Comparison of ENCODE assay signal across 10 mouse cellular contexts in genomic region chr11:34008214-34008613, GRCm38 (mm10). TPM values are rescaled to one million over a fixed set of nuclear protein-coding genes. Genes with fewer than 3 reads are reported as not detected.
DNase-seq lines count a peak whose midpoint lies in the region; TF ChIP-seq lines count a peak whose summit lies in the region.
"Had no signal": no experiment of that assay in that cellular context is flagged by ENCODE, and none has a peak within 500 bp of the region (broad histone marks: within the 10 kb centered on the region; RNA-seq: fewer than 3 reads in every experiment).

No protein-coding gene starts in this region.

- H3K4me1 ChIP-seq in embryonic facial prominence, embryonic 10.5 days: peaks cover 8% of the 10 kb centered on the region
- H3K4me1 ChIP-seq in megakaryocyte, embryonic 14.5 days: peaks cover 89% of the 10 kb centered on the region
- no peaks in the 10 kb centered on the region for H3K4me1 ChIP-seq in cerebellum, adult 2 months (ENCODE audit: control insufficient read depth, insufficient read depth, low read length)

- peak; percentile 31 for DNase-seq in layer of hippocampus, adult 9-11 months
- no peak for DNase-seq in layer of hippocampus, postnatal 10 days (ENCODE audit: low spot score in 2 of 2)
- DNase-seq in embryonic facial prominence, embryonic 10.5 days (ENCODE audit: low spot score): no peak
- DNase-seq in thymus, postnatal 0 days (ENCODE audit: low spot score): peak; percentile 73
- DNase-seq in cerebellum, adult 2 months: no peak
- no peak for DNase-seq in left cerebral cortex, adult 8-10 months (ENCODE audit: low spot score in 2 of 2)
- no peak for DNase-seq in frontal cortex, postnatal 10 days (ENCODE audit: low spot score in 2 of 2)

- no peak for TF ChIP-seq CTCF in cerebellum, adult 2 months (IDR thresholded peaks at IDR 0.05; ENCODE audit: borderline replicate concordance, insufficient read depth, low read depth, low read length)

- 87% methylated on average over 11 of the region's 11 CpGs for WGBS in embryonic facial prominence, embryonic 10.5 days
- 88% methylated on average over 11 of the region's 11 CpGs for WGBS in cerebellum, adult 2 months

- TF ChIP-seq POLR2A in cerebellum, adult 2 months (IDR thresholded peaks at IDR 0.05; ENCODE audit: borderline replicate concordance, insufficient read depth, low read length): no peak

- no peaks in the 10 kb centered on the region for H3K9me3 ChIP-seq in embryonic facial prominence, embryonic 10.5 days
- H3K9me3 ChIP-seq in megakaryocyte, embryonic 14.5 days: no peaks in the 10 kb centered on the region
- H3K9me3 ChIP-seq: kidney, embryonic 15.5 days had no signal

- no peak overlapping the region for H3K4me3 ChIP-seq in embryonic facial prominence, embryonic 10.5 days
- peak overlapping the region; percentile 91 for H3K4me3 ChIP-seq in megakaryocyte, embryonic 14.5 days (replicated peaks)
- H3K4me3 ChIP-seq in cerebellum, adult 2 months (replicated peaks; ENCODE audit: insufficient read depth, low read depth, low read length): no peak overlapping the region
- H3K4me3 ChIP-seq: kidney, embryonic 15.5 days had no signal

- H3K36me3 ChIP-seq in embryonic facial prominence, embryonic 10.5 days (replicated peaks): no peaks in the 10 kb centered on the region
- no peaks in the 10 kb centered on the region for H3K36me3 ChIP-seq in megakaryocyte, embryonic 14.5 days (replicated peaks; ENCODE audit: low read length)
- H3K36me3 ChIP-seq: kidney, embryonic 15.5 days had no signal

- H3K27me3 ChIP-seq in embryonic facial prominence, embryonic 10.5 days (replicated peaks; ENCODE audit: low read depth, poor library complexity, severe bottlenecking): no peaks in the 10 kb centered on the region
- no peaks in the 10 kb centered on the region for H3K27me3 ChIP-seq in megakaryocyte, embryonic 14.5 days (replicated peaks)
- H3K27me3 ChIP-seq in cerebellum, adult 2 months (ENCODE audit: control insufficient read depth, insufficient read depth, low read length): no peaks in the 10 kb centered on the region
- H3K27me3 ChIP-seq: kidney, embryonic 15.5 days had no signal

- peak overlapping the region; percentile 40; the same call in 1 of the 2 replicates for H3K27ac ChIP-seq in embryonic facial prominence, embryonic 10.5 days (replicated peaks)
- H3K27ac ChIP-seq in cerebellum, adult 2 months (ENCODE audit: insufficient read depth, low read length): no peak overlapping the region
- H3K27ac ChIP-seq: kidney, embryonic 15.5 days had no signal

RNA-seq across cellular contexts. Expression of gene Kcnip1, which starts 15.3 kb away (rescaled TPM):
- 10 to 100 TPM; 35.5 to 42.1 TPM for total RNA-seq in layer of hippocampus, postnatal 10 days (2021)
- polyA plus RNA-seq in embryonic facial prominence, embryonic 10.5 days (2016; fragmentation: Nextera tagmentation; extraction: Ambion mirVana): 1.5 and 2.0 TPM in 2 replicates
- polyA plus RNA-seq in megakaryocyte, embryonic 14.5 days (2012; ENCODE audit: insufficient read depth, low replicate concordance): not detected in 2 replicates
- 0.14 and 0.22 TPM in 2 replicates for polyA plus RNA-seq in thymus, postnatal 0 days (2015; fragmentation: Nextera tagmentation; extraction: Ambion mirVana)
- 78.8 and 84.2 TPM in 2 replicates for polyA plus RNA-seq in cerebellum, adult 2 months (2012; rRNA removed)
- total RNA-seq in left cerebral cortex, adult 8-10 months (2022): 10 to 100 TPM; 25.7 to 29.8 (median 29.5) TPM
- total RNA-seq: gastrocnemius, postnatal 25 days had no signal

RNA-seq across cellular contexts. Expression of gene Lcp2, which starts 38.5 kb away (rescaled TPM):
- 1 to 10 TPM; 5.9 to 7.2 TPM for total RNA-seq in layer of hippocampus, postnatal 10 days (2021)
- polyA plus RNA-seq in embryonic facial prominence, embryonic 10.5 days (2016; fragmentation: Nextera tagmentation; extraction: Ambion mirVana): 1.4 and 1.5 TPM in 2 replicates
- polyA plus RNA-seq in megakaryocyte, embryonic 14.5 days (2012; ENCODE audit: insufficient read depth, low replicate concordance): 68.0 and 131 TPM in 2 replicates
- polyA plus RNA-seq in thymus, postnatal 0 days (2015; fragmentation: Nextera tagmentation; extraction: Ambion mirVana): 134 and 135 TPM in 2 replicates
- 1.1 and 1.2 TPM in 2 replicates for polyA plus RNA-seq in cerebellum, adult 2 months (2012; rRNA removed)
- total RNA-seq in left cerebral cortex, adult 8-10 months (2022): 1 to 10 TPM; 2.7 to 6.1 (median 4.5) TPM

RNA-seq across cellular contexts. Expression of gene Kcnmb1, which starts 45.4 kb away (rescaled TPM):
- total RNA-seq in layer of hippocampus, postnatal 10 days (2021): under 1 TPM; 0.27 to 0.33 TPM
- polyA plus RNA-seq in embryonic facial prominence, embryonic 10.5 days (2016; fragmentation: Nextera tagmentation; extraction: Ambion mirVana): 0.09 and 0.13 TPM in 2 replicates
- polyA plus RNA-seq in megakaryocyte, embryonic 14.5 days (2012; ENCODE audit: insufficient read depth, low replicate concordance): not detected in 2 replicates
- polyA plus RNA-seq in thymus, postnatal 0 days (2015; fragmentation: Nextera tagmentation; extraction: Ambion mirVana): 0.23 and 0.34 TPM in 2 replicates
- 0.52 and 0.62 TPM in 2 replicates for polyA plus RNA-seq in cerebellum, adult 2 months (2012; rRNA removed)
- total RNA-seq in left cerebral cortex, adult 8-10 months (2022): under 1 TPM; 0.35 to 0.66 (median 0.42) TPM

Comparison
In these comparisons a context has a peak if more than half of its experiments do, and no peak if none do; other contexts are left out.
1. DNase-seq: peak in layer of hippocampus, adult 9-11 months (single experiment) and thymus, postnatal 0 days (single experiment); none in layer of hippocampus, postnatal 10 days (0 of 2), embryonic facial prominence, embryonic 10.5 days (single experiment), cerebellum, adult 2 months (0 of 2), left cerebral cortex, adult 8-10 months (0 of 2) and frontal cortex, postnatal 10 days (0 of 2).
2. RNA of gene Kcnip1, which starts 15.3 kb away (polyA plus RNA-seq): 78.8 to 84.2 TPM in cerebellum, adult 2 months; 1.5 to 2.0 TPM in embryonic facial prominence, embryonic 10.5 days, 0.14 to 0.22 TPM in thymus, postnatal 0 days and not detected in megakaryocyte, embryonic 14.5 days; every median in the first group is over 10 times any median in the second.
3. RNA of gene Lcp2, which starts 38.5 kb away (polyA plus RNA-seq): 134 to 135 TPM in thymus, postnatal 0 days and 68.0 to 131 TPM in megakaryocyte, embryonic 14.5 days; 1.4 to 1.5 TPM in embryonic facial prominence, embryonic 10.5 days and 1.1 to 1.2 TPM in cerebellum, adult 2 months; every median in the first group is over 10 times any median in the second.